Mouse (Mus musculus) heart, embryonic 10.5 days (tissue): ENCODE measurements at regions not wholly inside any gene's neighbourhood (a gene's known extent, or its start where the extent isn't known, plus 50 kb on each side); places are given as distances from the start of the nearest gene placed in this dataset.

Experiments
- DNase-seq: peaks from one replicate; pipeline ENCODE4 v3.0.0-alpha.2; 2017; ENCODE audit warnings: low spot score
- H3K27ac ChIP-seq: fragments of 300-500 bp; sonication (generic); 2 replicates; pipeline ENCODE4 v1.5.1; 2016; ENCODE audit warnings: mild to moderate bottlenecking
- H3K27me3 ChIP-seq: fragments of 300-500 bp; sonication (generic); 2 replicates; pipeline ENCODE4 v1.6.1; 2016; ENCODE audit warnings: mild to moderate bottlenecking; ENCODE audit not compliant: poor library complexity, insufficient read depth, severe bottlenecking
- H3K36me3 ChIP-seq: fragments of 300-500 bp; sonication (generic); 2 replicates; pipeline ENCODE4 v1.6.1; 2016; ENCODE audit warnings: mild to moderate bottlenecking, moderate library complexity
- H3K4me1 ChIP-seq: fragments of 300-500 bp; sonication (generic); 2 replicates; pipeline ENCODE4 v1.6.1; 2016; ENCODE audit warnings: mild to moderate bottlenecking
- H3K4me3 ChIP-seq: fragments of 300-500 bp; sonication (generic); 2 replicates; pipeline ENCODE4 v1.5.1; 2016; ENCODE audit warnings: mild to moderate bottlenecking, moderate library complexity
- H3K9me3 ChIP-seq: fragments of 300-500 bp; sonication (generic); 2 replicates; pipeline ENCODE4 v1.6.1; 2016; ENCODE audit warnings: mild to moderate bottlenecking, moderate library complexity
- WGBS: fragments of 180-500 bp; shearing (Covaris S2); methylation state at CpG from one replicate; pipeline ENCODE4 v1.1.7; 2016; 5-methylcytosine and 5-hydroxymethylcytosine counted together

GRCm38 (mm10) chr19:21030971-21031370 lies 77.0 kb upstream of the Tmc1 start:
- H3K4me1 ChIP-seq, result no peaks in the 10 kb centered on the region
- H3K27me3 ChIP-seq, result no peaks in the 10 kb centered on the region
- no peak overlapping the region for H3K27ac ChIP-seq
- H3K4me3 ChIP-seq, result no peak overlapping the region
- no peak for DNase-seq
- no peaks in the 10 kb centered on the region for H3K9me3 ChIP-seq
- 82% methylated on average over 5 of the region's 5 CpGs for WGBS
- H3K36me3 ChIP-seq, result no peaks in the 10 kb centered on the region

- DNase-seq, result no peak
- no peak overlapping the region for H3K27ac ChIP-seq
- H3K9me3 ChIP-seq, result no peaks in the 10 kb centered on the region
- 81% methylated on average over 3 of the region's 3 CpGs for WGBS
- H3K36me3 ChIP-seq, result no peaks in the 10 kb centered on the region
- H3K4me1 ChIP-seq, result no peaks in the 10 kb centered on the region
- H3K4me3 ChIP-seq, result no peak overlapping the region
- H3K27me3 ChIP-seq, result no peaks in the 10 kb centered on the region
Measured at GRCm38 (mm10) chr19:21028981-21029380, 75.0 kb upstream of the Tmc1 start.

- 83% methylated on average over 9 of the region's 10 CpGs for WGBS
Measured at GRCm38 (mm10) chr19:21012391-21012790, 58.4 kb upstream of the Tmc1 start.

GRCm38 (mm10) chr19:21009607-21010006 lies 55.6 kb upstream of the Tmc1 start:
- Histone ChIP-seq H3K27ac (no peak overlapping the region), H3K9me3 (no peaks in the 10 kb centered on the region), H3K4me3 (no peak overlapping the region), H3K36me3 (no peaks in the 10 kb centered on the region), H3K27me3 (no peaks in the 10 kb centered on the region), H3K4me1 (no peaks in the 10 kb centered on the region)
- WGBS, result 83% methylated on average over 2 of the region's 2 CpGs
- DNase-seq, result no peak

More at GRCm38 (mm10) chr19:21012391-21012790, 58.4 kb upstream of the Tmc1 start:
- Histone ChIP-seq H3K27me3 (no peaks in the 10 kb centered on the region), H3K36me3 (no peaks in the 10 kb centered on the region), H3K9me3 (no peaks in the 10 kb centered on the region), H3K4me1 (no peaks in the 10 kb centered on the region), H3K27ac (no peak overlapping the region), H3K4me3 (no peak overlapping the region)
- DNase-seq, result no peak

GRCm38 (mm10) chr19:21004411-21004810 lies 50.4 kb upstream of the Tmc1 start:
- H3K9me3 ChIP-seq, result no peaks in the 10 kb centered on the region
- H3K4me1 ChIP-seq, result no peaks in the 10 kb centered on the region
- WGBS, result 82% methylated on average over 2 of the region's 2 CpGs
- no peaks in the 10 kb centered on the region for H3K36me3 ChIP-seq
- DNase-seq, result no peak
- H3K27ac ChIP-seq, result no peak overlapping the region
- no peak overlapping the region for H3K4me3 ChIP-seq
- no peaks in the 10 kb centered on the region for H3K27me3 ChIP-seq
